Mouse (Mus musculus): ENCODE measurements around the gene Rcn1. TPM values are rescaled to one million over a fixed set of nuclear protein-coding genes. Genes with fewer than 3 reads are reported as not detected.
A peak's percentile ranks its signal among the peaks of the same experiment; 100 is the strongest.

Rcn1 gene
- polyA plus RNA-seq, 1 experiment from 2014 or later, result 171 TPM

DNA sequence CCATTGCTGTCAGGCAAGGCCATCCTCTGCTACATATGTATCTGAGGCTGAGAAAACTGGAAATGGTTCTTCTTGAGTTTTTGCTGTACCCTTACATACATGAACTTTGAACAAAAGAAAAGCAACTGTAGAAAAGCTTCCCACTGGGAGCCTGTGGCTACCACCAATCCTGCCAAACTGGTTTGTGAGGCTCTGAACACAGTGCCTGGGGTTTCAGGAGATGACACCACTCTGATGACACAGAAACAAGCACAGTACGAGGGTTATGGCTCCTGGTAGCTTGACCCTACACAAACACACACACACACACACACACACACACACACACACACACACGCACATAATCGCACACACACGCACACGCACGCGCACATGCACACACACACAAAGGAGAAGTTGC lies 23.9 kb downstream of the Rcn1 start:
- H3K4me2 ChIP-seq, result no peak overlapping the region
- no peaks in the 10 kb centered on the region for H3K36me3 ChIP-seq
- H3K4me1 ChIP-seq (replicated peaks), result peaks cover 7% of the 10 kb centered on the region
- H3K9me3 ChIP-seq, result no peaks in the 10 kb centered on the region
- no peak overlapping the region for H3K9ac ChIP-seq (replicated peaks)
- no peak for ATAC-seq (ENCODE audit: insufficient number of reproducible peaks, insufficient read depth, low FRiP score, low TSS enrichment, low read depth)
- peaks cover 6% of the 10 kb centered on the region for H3K27me3 ChIP-seq
- 85% methylated on average over 7 of the region's 7 CpGs for WGBS
- H3K4me3 ChIP-seq (replicated peaks), result no peak overlapping the region
- no peak overlapping the region for H3K27ac ChIP-seq

DNA sequence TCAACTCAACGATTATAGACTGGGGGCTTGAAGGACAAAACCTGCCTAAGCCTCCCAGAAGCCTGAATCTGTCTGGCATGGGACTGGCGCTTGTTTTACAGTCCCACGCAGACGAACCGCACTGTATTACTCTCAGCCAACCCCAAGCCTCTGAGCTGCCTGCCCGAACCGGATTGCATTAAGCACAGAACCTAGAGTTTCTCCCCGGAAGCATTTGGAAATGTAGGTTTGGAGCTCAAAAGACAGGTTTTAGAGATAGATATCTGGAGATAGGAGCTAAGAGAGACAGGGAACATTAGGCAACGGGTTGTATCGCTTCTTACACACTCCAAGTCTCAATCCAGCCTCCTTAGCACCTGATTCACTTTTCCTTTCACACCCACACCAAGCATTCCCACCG lies 25.5 kb downstream of the Rcn1 start:
- peaks cover 9% of the 10 kb centered on the region for H3K4me1 ChIP-seq (replicated peaks)
- H3K27me3 ChIP-seq, result peaks cover 8% of the 10 kb centered on the region
- ATAC-seq (ENCODE audit: insufficient number of reproducible peaks, insufficient read depth, low FRiP score, low TSS enrichment, low read depth), result no peak
- H3K9ac ChIP-seq (replicated peaks), result no peak overlapping the region
- no peaks in the 10 kb centered on the region for H3K9me3 ChIP-seq
- H3K4me2 ChIP-seq, result no peak overlapping the region
- no peak overlapping the region for H3K27ac ChIP-seq
- H3K4me3 ChIP-seq (replicated peaks), result no peak overlapping the region
- WGBS, result 87% methylated on average over 11 of the region's 11 CpGs
- H3K36me3 ChIP-seq, result no peaks in the 10 kb centered on the region

DNA sequence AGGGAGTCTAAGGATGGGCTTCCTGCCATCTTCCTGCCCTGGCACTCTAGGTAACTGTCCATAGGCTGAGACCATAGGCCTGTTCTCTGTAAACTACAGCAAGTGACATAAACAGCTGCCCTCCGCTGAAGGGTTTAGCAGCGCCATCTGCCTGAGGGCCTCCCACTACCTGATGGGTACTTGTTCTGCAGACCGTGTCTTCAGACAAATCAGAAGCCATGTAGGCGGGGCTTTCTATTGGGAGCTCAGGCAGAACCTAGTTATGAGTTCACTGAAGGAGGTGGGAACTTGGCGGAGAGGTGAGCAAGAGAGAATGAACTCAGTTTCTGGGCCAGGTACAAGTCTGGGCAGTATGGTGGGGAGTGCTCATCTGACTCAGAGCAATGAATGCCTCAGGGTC lies 26.4 kb downstream of the Rcn1 start:
- Histone ChIP-seq H3K27ac (no peak overlapping the region), H3K4me3 (replicated peaks) (no peak overlapping the region), H3K27me3 (peaks cover 8% of the 10 kb centered on the region), H3K9ac (replicated peaks) (no peak overlapping the region), H3K4me2 (no peak overlapping the region), H3K36me3 (no peaks in the 10 kb centered on the region), H3K4me1 (replicated peaks) (peaks cover 9% of the 10 kb centered on the region), H3K9me3 (no peaks in the 10 kb centered on the region)
- 78% methylated on average over 5 of the region's 5 CpGs for WGBS
- ATAC-seq (ENCODE audit: insufficient number of reproducible peaks, insufficient read depth, low FRiP score, low TSS enrichment, low read depth), result no peak

DNA sequence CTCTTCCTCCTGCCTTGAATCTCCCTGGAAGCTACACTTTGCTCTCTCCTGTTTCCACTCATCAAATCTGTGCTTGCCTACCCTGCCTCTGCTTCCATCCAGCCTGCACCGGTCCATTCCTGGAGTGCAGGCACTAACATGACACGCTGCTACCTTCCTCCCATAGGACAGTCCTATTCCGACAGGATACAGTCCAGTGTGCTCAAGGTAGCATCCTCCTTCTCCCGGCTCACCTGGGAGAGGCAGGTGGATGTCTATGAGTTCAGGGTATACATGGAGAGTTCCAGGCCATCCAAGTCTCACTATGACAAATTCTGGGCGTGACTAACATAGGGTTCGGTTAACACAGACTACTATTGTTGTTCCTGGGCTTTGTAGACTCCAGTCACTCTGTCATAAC lies 27.0 kb downstream of the Rcn1 start:
- Histone ChIP-seq H3K4me1 (replicated peaks) (peaks cover 9% of the 10 kb centered on the region), H3K4me2 (no peak overlapping the region), H3K36me3 (no peaks in the 10 kb centered on the region), H3K27ac (no peak overlapping the region), H3K4me3 (replicated peaks) (no peak overlapping the region), H3K9me3 (no peaks in the 10 kb centered on the region), H3K27me3 (peaks cover 8% of the 10 kb centered on the region), H3K9ac (replicated peaks) (no peak overlapping the region)
- 90% methylated on average over 6 of the region's 6 CpGs for WGBS
- no peak for ATAC-seq (ENCODE audit: insufficient number of reproducible peaks, insufficient read depth, low FRiP score, low TSS enrichment, low read depth)

DNA sequence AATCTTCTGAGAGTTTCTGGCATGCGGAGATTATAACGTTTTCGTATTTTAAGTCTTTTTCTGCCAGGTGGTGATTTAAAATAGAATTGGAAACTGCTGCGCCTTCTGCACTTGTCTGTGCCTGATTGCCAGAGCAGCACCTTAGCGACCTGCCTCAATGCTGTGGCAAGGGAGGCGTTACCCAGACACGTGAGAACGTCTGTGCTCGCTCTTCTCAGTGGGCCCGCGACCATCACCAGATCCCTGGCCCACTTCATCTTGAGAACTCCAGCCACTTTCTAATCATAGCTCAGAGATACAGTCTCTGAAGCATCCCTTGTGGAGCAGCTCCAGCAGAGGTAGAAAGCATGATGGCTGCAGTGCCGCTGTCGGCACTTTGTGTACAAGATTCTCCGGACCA lies 28.4 kb downstream of the Rcn1 start:
- Histone ChIP-seq H3K9me3 (no peaks in the 10 kb centered on the region), H3K27ac (no peak overlapping the region), H3K4me3 (replicated peaks) (peak overlapping the region; percentile 19; the same call in 1 of the 2 replicates), H3K9ac (replicated peaks) (0 out of 2 replicates have a peak overlapping the region, but pooled peaks have one; percentile 44), H3K4me2 (peak overlapping the region; percentile 43), H3K4me1 (replicated peaks) (peaks cover 9% of the 10 kb centered on the region), H3K27me3 (peaks cover 8% of the 10 kb centered on the region), H3K36me3 (no peaks in the 10 kb centered on the region)
- no peak for ATAC-seq (ENCODE audit: insufficient number of reproducible peaks, insufficient read depth, low FRiP score, low TSS enrichment, low read depth)
- WGBS, result 25% methylated on average over 14 of the region's 14 CpGs

DNA sequence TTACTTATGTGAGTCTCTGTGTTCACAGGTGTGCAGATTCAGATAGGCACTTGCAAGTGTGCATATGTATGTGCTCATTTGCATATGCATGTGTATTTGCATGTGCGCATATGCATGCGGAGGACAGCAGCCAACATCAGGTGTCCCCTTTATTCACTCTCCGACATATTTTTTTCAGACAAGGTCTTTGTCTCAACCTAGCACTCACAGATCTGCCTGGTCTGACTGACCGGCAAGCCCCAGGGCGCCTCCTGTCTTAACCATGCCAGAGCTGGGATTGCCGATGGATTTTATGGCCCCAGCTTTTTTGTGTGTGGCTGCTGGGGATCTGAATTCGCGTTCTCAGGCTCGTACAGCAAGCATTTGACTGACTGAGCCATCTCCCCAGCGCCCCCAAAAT lies 28.9 kb downstream of the Rcn1 start:
- H3K4me3 ChIP-seq (replicated peaks), result peak overlapping the region; percentile 19
- ATAC-seq (ENCODE audit: insufficient number of reproducible peaks, insufficient read depth, low FRiP score, low TSS enrichment, low read depth), result no peak; the same call in 1 of the 2 replicates
- H3K9ac ChIP-seq (replicated peaks), result 0 out of 2 replicates have a peak overlapping the region, but pooled peaks have one; percentile 44
- peaks cover 9% of the 10 kb centered on the region for H3K4me1 ChIP-seq (replicated peaks)
- 5% methylated on average over 10 of the region's 10 CpGs for WGBS
- H3K27ac ChIP-seq, result no peak overlapping the region
- H3K27me3 ChIP-seq, result peaks cover 8% of the 10 kb centered on the region
- H3K36me3 ChIP-seq, result no peaks in the 10 kb centered on the region
- no peaks in the 10 kb centered on the region for H3K9me3 ChIP-seq
- H3K4me2 ChIP-seq, result peak overlapping the region; percentile 43

DNA sequence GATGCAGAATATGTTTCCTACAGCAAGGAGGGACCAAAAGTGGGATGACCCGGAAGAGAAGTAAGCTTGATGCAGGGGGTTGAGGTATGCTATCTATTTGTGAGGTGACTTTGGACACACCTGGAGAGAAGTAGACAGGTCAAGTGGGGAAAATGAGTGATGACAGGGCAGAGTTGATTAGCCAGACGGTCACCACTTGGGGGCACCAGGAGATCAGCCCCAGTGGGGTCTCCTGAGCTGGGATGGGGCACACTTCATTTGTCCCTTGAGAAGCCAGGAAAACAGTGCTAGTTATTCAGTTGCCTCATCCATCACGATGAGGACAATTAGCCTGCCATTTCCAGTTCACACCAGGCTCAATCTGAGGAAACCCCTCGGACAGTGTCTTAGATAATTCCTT lies 31.5 kb downstream of the Rcn1 start:
- Histone ChIP-seq H3K27ac (no peak overlapping the region), H3K4me3 (replicated peaks) (no peak overlapping the region), H3K4me1 (replicated peaks) (peaks cover 9% of the 10 kb centered on the region), H3K27me3 (peaks cover 8% of the 10 kb centered on the region), H3K9me3 (no peaks in the 10 kb centered on the region), H3K36me3 (no peaks in the 10 kb centered on the region), H3K4me2 (no peak overlapping the region), H3K9ac (replicated peaks) (no peak overlapping the region)
- 38% methylated on average over 4 of the region's 4 CpGs for WGBS
- ATAC-seq (ENCODE audit: insufficient number of reproducible peaks, insufficient read depth, low FRiP score, low TSS enrichment, low read depth), result no peak

DNA sequence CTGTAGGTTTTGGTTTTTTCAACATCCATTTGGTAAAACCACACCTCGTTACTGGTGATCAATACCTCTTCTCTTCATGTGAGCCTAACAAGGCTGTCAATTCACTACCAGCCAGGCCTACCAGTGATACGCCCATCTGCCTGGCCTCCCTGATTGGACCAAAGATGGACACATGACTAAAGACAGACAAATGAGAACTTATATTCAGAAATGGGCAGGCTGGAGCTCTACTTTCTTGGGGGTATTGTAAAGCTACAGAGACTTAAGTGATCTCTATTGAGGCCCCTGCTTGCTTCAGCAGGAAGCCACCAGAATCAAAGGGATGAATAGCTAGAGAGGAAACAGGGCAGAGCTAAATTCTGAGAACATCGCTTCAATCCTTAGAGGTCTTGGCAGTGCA lies 41.1 kb downstream of the Rcn1 start:
- Histone ChIP-seq H3K27ac (no peak overlapping the region), H3K9me3 (no peaks in the 10 kb centered on the region), H3K36me3 (no peaks in the 10 kb centered on the region), H3K4me1 (replicated peaks) (no peaks in the 10 kb centered on the region; the same call in 1 of the 2 replicates), H3K4me2 (no peak overlapping the region), H3K9ac (replicated peaks) (no peak overlapping the region), H3K4me3 (replicated peaks) (no peak overlapping the region), H3K27me3 (no peaks in the 10 kb centered on the region)
- 93% methylated on average over 3 of the region's 3 CpGs for WGBS
- no peak for ATAC-seq (ENCODE audit: insufficient number of reproducible peaks, insufficient read depth, low FRiP score, low TSS enrichment, low read depth)

DNA sequence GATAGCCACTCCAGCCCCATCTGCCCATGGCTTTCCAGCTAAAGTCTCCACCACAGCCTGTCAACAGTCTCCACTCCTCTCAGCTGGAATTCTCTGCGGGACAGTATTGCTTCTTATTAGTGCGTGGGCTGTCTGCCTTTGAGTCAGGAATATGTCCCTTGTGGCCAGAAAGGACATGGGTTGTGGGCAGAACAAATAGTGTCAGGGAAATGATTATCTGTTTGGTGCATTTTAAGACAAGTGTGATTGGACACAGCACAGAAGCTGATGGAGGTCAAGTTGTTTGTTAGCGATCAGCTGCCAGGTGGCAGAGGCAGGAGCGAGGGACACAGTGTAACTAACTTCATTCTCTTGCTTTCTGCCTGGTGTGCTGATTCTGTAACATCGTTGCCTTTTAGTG lies 42.3 kb downstream of the Rcn1 start:
- no peak overlapping the region for H3K4me3 ChIP-seq (replicated peaks)
- H3K9ac ChIP-seq (replicated peaks), result no peak overlapping the region
- no peak for ATAC-seq (ENCODE audit: insufficient number of reproducible peaks, insufficient read depth, low FRiP score, low TSS enrichment, low read depth)
- no peaks in the 10 kb centered on the region for H3K36me3 ChIP-seq
- H3K27me3 ChIP-seq, result no peaks in the 10 kb centered on the region
- no peaks in the 10 kb centered on the region; the same call in 1 of the 2 replicates for H3K4me1 ChIP-seq (replicated peaks)
- WGBS, result 64% methylated on average over 5 of the region's 5 CpGs
- no peaks in the 10 kb centered on the region for H3K9me3 ChIP-seq
- no peak overlapping the region for H3K27ac ChIP-seq
- no peak overlapping the region for H3K4me2 ChIP-seq

DNA sequence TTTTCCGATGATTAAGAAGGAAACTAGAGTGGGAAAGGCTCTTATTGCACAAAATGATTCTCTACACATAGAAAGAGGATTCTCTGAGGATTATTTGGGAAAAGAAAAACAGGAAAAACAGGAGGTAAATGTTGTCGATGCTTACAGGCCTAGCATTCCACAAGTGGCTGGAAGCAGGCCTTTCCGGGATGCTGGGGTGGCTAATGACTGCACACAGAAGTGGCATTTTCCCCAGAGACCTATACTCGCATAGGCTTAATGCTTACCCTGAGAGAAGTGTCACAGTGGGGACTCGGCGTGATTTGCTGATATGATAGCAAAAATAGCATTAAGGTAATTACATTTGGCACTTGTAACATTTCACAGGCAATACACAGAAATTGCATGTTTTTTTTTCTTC lies 50.2 kb downstream of the Rcn1 start:
- Histone ChIP-seq H3K27me3 (no peaks in the 10 kb centered on the region), H3K4me1 (replicated peaks) (no peaks in the 10 kb centered on the region), H3K9me3 (no peaks in the 10 kb centered on the region), H3K36me3 (no peaks in the 10 kb centered on the region), H3K27ac (no peak overlapping the region), H3K9ac (replicated peaks) (no peak overlapping the region), H3K4me2 (no peak overlapping the region), H3K4me3 (replicated peaks) (no peak overlapping the region)
- WGBS, result 66% methylated on average over 6 of the region's 6 CpGs
- no peak for ATAC-seq (ENCODE audit: insufficient number of reproducible peaks, insufficient read depth, low FRiP score, low TSS enrichment, low read depth)

DNA sequence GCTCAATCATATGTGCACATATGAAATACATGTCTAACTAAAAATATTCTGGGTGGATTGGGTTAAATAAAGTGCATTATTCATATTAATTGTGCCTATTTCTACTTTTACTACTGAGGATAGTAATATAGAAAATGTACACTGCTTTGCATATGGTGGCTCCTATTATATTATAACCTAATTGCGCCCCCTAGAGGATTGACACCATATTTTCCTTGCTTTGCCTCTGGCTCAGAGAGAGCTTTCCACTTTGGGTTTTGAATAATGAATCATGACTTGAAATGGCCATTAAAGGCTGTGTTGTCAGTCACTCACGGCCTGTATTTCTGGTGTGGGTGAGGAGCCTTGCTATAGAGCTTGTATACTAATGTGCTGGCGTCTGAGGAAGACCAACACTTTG lies 59.1 kb downstream of the Rcn1 start:
- Histone ChIP-seq H3K4me2 (no peak overlapping the region), H3K4me1 (replicated peaks) (peaks cover 8% of the 10 kb centered on the region; the same call in 1 of the 2 replicates), H3K4me3 (replicated peaks) (no peak overlapping the region), H3K27me3 (no peaks in the 10 kb centered on the region), H3K9ac (replicated peaks) (no peak overlapping the region), H3K36me3 (no peaks in the 10 kb centered on the region), H3K9me3 (no peaks in the 10 kb centered on the region), H3K27ac (no peak overlapping the region)
- no peak for ATAC-seq (ENCODE audit: insufficient number of reproducible peaks, insufficient read depth, low FRiP score, low TSS enrichment, low read depth)
- WGBS, result 57% methylated on average over 3 of the region's 3 CpGs

DNA sequence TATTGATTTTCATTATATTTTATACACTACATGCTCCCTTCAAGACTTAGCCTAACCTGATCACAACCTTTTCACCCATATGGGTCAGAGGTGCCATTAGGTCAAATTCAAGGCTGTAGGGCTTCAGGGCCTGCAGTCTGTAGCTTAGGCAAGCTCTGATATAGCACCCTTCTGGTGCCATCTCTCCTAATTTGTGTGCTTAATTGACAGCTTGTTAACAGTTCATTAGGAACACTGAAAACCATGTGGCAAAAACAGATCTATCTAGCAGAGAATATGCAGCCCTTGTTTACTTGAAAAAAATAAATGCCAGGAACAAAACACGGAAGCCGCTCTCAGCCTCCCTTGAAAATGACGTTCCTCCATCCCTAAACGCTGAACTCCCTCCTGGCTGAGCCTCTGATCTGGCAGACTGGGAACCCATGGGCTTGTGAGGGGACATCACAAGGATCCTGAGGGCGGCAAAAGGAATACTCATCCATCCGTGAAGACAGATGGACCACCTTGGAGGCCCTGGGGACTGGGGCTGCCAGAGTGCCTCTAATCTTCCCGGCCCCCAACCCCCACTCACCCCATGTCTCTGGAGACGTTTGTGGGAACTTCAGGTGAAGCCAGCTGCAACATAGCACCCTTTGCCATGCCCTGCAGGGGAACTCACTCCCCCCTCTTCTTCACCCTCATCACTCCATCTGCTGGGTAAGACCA lies 61.8 kb downstream of the Rcn1 start:
- ATAC-seq (ENCODE audit: insufficient number of reproducible peaks, insufficient read depth, low FRiP score, low TSS enrichment, low read depth), result no peak
- Histone ChIP-seq H3K4me3 (replicated peaks) (no peak overlapping the region), H3K27ac (no peak overlapping the region), H3K4me1 (replicated peaks) (peaks cover 8% of the 10 kb centered on the region; the same call in 1 of the 2 replicates), H3K27me3 (peaks cover 11% of the 10 kb centered on the region; the same call in 1 of the 2 replicates), H3K4me2 (no peak overlapping the region), H3K9ac (replicated peaks) (no peak overlapping the region), H3K9me3 (no peaks in the 10 kb centered on the region), H3K36me3 (no peaks in the 10 kb centered on the region)
- WGBS, result 22% methylated on average over 8 of the region's 8 CpGs

Data from limb, embryonic 12.5 days (tissue).